Mouse (Mus musculus) midbrain, embryonic 13.5 days (tissue): ENCODE data around the gene Angptl8. TPM values are rescaled to one million over a fixed set of nuclear protein-coding genes. Genes with fewer than 3 reads are reported as not detected.

Experiments
- ATAC-seq: fragments of 200-750 bp; cut with Nextera tagmentation; 2 replicates; pipeline ENCODE4 v1.8.0; 2017; ENCODE audit warnings: mild to moderate bottlenecking, moderate TSS enrichment, moderate library complexity
- H3K27ac ChIP-seq: fragments of 300-500 bp; sonication (generic); 2 replicates; pipeline ENCODE4 v1.5.1; 2015; ENCODE audit warnings: inconsistent platforms, mild to moderate bottlenecking, moderate library complexity
- H3K27me3 ChIP-seq: fragments of 300-500 bp; sonication (generic); 2 replicates; pipeline ENCODE4 v1.6.1; 2015; ENCODE audit warnings: mild to moderate bottlenecking, inconsistent platforms
- H3K36me3 ChIP-seq: fragments of 300-500 bp; sonication (generic); 2 replicates; pipeline ENCODE4 v1.6.1; 2015; ENCODE audit warnings: mild to moderate bottlenecking, inconsistent platforms
- H3K4me1 ChIP-seq: fragments of 300-500 bp; sonication (generic); replicated peaks from 2 replicates; pipeline ENCODE4 v1.6.1; 2015; ENCODE audit warnings: inconsistent platforms
- H3K4me2 ChIP-seq: fragments of 300-500 bp; sonication (generic); replicated peaks from 2 replicates; pipeline ENCODE4 v1.6.1; 2015; ENCODE audit warnings: moderate library complexity, mild to moderate bottlenecking, inconsistent platforms
- H3K4me3 ChIP-seq: fragments of 300-500 bp; sonication (generic); replicated peaks from 2 replicates; pipeline ENCODE4 v1.5.1; 2015; ENCODE audit warnings: mild to moderate bottlenecking, inconsistent platforms
- H3K9ac ChIP-seq: fragments of 300-500 bp; sonication (generic); replicated peaks from 2 replicates; pipeline ENCODE4 v1.6.1; 2015; ENCODE audit warnings: mild to moderate bottlenecking, inconsistent platforms
- H3K9me3 ChIP-seq: fragments of 300-500 bp; sonication (generic); 2 replicates; pipeline ENCODE4 v1.6.1; 2016; ENCODE audit warnings: mild to moderate bottlenecking, inconsistent platforms
- WGBS: fragments of 180-500 bp; shearing (Covaris S2); methylation state at CpG from one replicate; pipeline ENCODE4 v1.1.7; 2015; 5-methylcytosine and 5-hydroxymethylcytosine counted together
- polyA plus RNA-seq: library from polyadenylated mRNA; unstranded; fragments of >200 nt; fragmentation: Nextera tagmentation; extraction: Ambion mirVana; gene quantifications from 2 replicates; pipeline ENCODE4 v1.2.1, GENCODE M21; 2015

The Angptl8 gene
- polyA plus RNA-seq, 1 experiment from 2014 or later, result 0.43 TPM

GRCm38 (mm10) chr9:21818125-21818524 is 17.2 kb upstream of the Angptl8 start:
- no peaks in the 10 kb centered on the region for H3K27me3 ChIP-seq
- H3K4me1 ChIP-seq, result no peaks in the 10 kb centered on the region
- H3K9ac ChIP-seq, result no peak overlapping the region
- 85% methylated on average over 4 of the region's 4 CpGs for WGBS
- no peaks in the 10 kb centered on the region; the same call in 1 of the 2 replicates for H3K36me3 ChIP-seq
- H3K27ac ChIP-seq, result no peak overlapping the region
- no peak for ATAC-seq
- no peak overlapping the region for H3K4me3 ChIP-seq
- H3K9me3 ChIP-seq, result no peaks in the 10 kb centered on the region
- H3K4me2 ChIP-seq, result no peak overlapping the region

- no peak for ATAC-seq
- no peak overlapping the region for H3K27ac ChIP-seq
- WGBS, result 95% methylated on average over 6 of the region's 6 CpGs
These were observed 16.7 kb upstream of the Angptl8 start for GRCm38 (mm10) chr9:21818561-21818960.

GRCm38 (mm10) chr9:21819181-21819729 is 16.1 kb upstream of the Angptl8 start:
- no peak overlapping the region for H3K4me2 ChIP-seq
- H3K9me3 ChIP-seq, result no peaks in the 10 kb centered on the region
- ATAC-seq, result no peak
- no peak overlapping the region for H3K4me3 ChIP-seq
- whole genome bisulfite sequencing, result 96% methylated on average over 2 of the region's 2 CpGs
- no peaks in the 10 kb centered on the region; the same call in 1 of the 2 replicates for H3K36me3 ChIP-seq
- no peaks in the 10 kb centered on the region for H3K4me1 ChIP-seq
- no peak overlapping the region for H3K9ac ChIP-seq
- H3K27ac ChIP-seq, result no peak overlapping the region
- no peaks in the 10 kb centered on the region for H3K27me3 ChIP-seq

More at GRCm38 (mm10) chr9:21818561-21818960, 16.7 kb upstream of the Angptl8 start:
- H3K36me3 ChIP-seq, result no peaks in the 10 kb centered on the region; the same call in 1 of the 2 replicates
- no peaks in the 10 kb centered on the region for H3K4me1 ChIP-seq
- H3K9ac ChIP-seq, result no peak overlapping the region
- H3K9me3 ChIP-seq, result no peaks in the 10 kb centered on the region
- H3K4me2 ChIP-seq, result no peak overlapping the region
- no peaks in the 10 kb centered on the region for H3K27me3 ChIP-seq
- H3K4me3 ChIP-seq, result no peak overlapping the region

- H3K27me3 ChIP-seq, result no peaks in the 10 kb centered on the region
- H3K36me3 ChIP-seq, result no peaks in the 10 kb centered on the region; the same call in 1 of the 2 replicates
- ATAC-seq, result no peak
- H3K9ac ChIP-seq, result no peak overlapping the region
- no peak overlapping the region for H3K4me3 ChIP-seq
- H3K27ac ChIP-seq, result no peak overlapping the region
- no peaks in the 10 kb centered on the region for H3K9me3 ChIP-seq
- no peak overlapping the region for H3K4me2 ChIP-seq
- no peaks in the 10 kb centered on the region for H3K4me1 ChIP-seq
- 89% methylated on average over 12 of the region's 12 CpGs for WGBS
These were observed 15.1 kb upstream of the Angptl8 start for GRCm38 (mm10) chr9:21820183-21820582.

GRCm38 (mm10) chr9:21822686-21823085 is 12.6 kb upstream of the Angptl8 start:
- 80% methylated on average over 6 of the region's 6 CpGs for WGBS
- H3K27ac ChIP-seq, result no peak overlapping the region
- H3K36me3 ChIP-seq, result no peaks in the 10 kb centered on the region; the same call in 1 of the 2 replicates
- no peak for ATAC-seq
- no peak overlapping the region for H3K4me3 ChIP-seq
- no peaks in the 10 kb centered on the region for H3K9me3 ChIP-seq
- no peaks in the 10 kb centered on the region for H3K27me3 ChIP-seq
- no peak overlapping the region for H3K9ac ChIP-seq
- H3K4me2 ChIP-seq, result no peak overlapping the region
- no peaks in the 10 kb centered on the region for H3K4me1 ChIP-seq

GRCm38 (mm10) chr9:21823957-21824356 is 11.4 kb upstream of the Angptl8 start:
- Histone ChIP-seq H3K4me1 (no peaks in the 10 kb centered on the region), H3K4me2 (no peak overlapping the region), H3K27me3 (no peaks in the 10 kb centered on the region), H3K9me3 (no peaks in the 10 kb centered on the region), H3K36me3 (no peaks in the 10 kb centered on the region), H3K9ac (no peak overlapping the region), H3K4me3 (no peak overlapping the region), H3K27ac (no peak overlapping the region)
- WGBS, result 77% methylated on average over 4 of the region's 4 CpGs
- ATAC-seq, result no peak

GRCm38 (mm10) chr9:21824366-21824765 is 10.9 kb upstream of the Angptl8 start:
- no peak overlapping the region for H3K9ac ChIP-seq
- no peak for ATAC-seq
- H3K4me2 ChIP-seq, result no peak overlapping the region
- H3K4me1 ChIP-seq, result no peaks in the 10 kb centered on the region
- no peaks in the 10 kb centered on the region for H3K27me3 ChIP-seq
- WGBS, result 64% methylated on average over 10 of the region's 10 CpGs
- H3K27ac ChIP-seq, result no peak overlapping the region
- no peaks in the 10 kb centered on the region for H3K9me3 ChIP-seq
- no peak overlapping the region for H3K4me3 ChIP-seq
- no peaks in the 10 kb centered on the region for H3K36me3 ChIP-seq

- WGBS, result 92% methylated on average over 14 of the region's 14 CpGs
- ATAC-seq, result no peak
- H3K27me3 ChIP-seq, result no peaks in the 10 kb centered on the region
These were observed 5.4 kb upstream of the Angptl8 start for GRCm38 (mm10) chr9:21829834-21830460.

GRCm38 (mm10) chr9:21830461-21830850 is 4.9 kb upstream of the Angptl8 start:
- H3K9ac ChIP-seq, result no peak overlapping the region
- no peak for ATAC-seq
- no peak overlapping the region for H3K27ac ChIP-seq
- no peaks in the 10 kb centered on the region for H3K4me1 ChIP-seq
- H3K9me3 ChIP-seq, result no peaks in the 10 kb centered on the region
- 88% methylated on average over 5 of the region's 5 CpGs for WGBS
- no peak overlapping the region for H3K4me2 ChIP-seq
- H3K4me3 ChIP-seq, result no peak overlapping the region
- no peaks in the 10 kb centered on the region for H3K27me3 ChIP-seq
- no peaks in the 10 kb centered on the region for H3K36me3 ChIP-seq

More at GRCm38 (mm10) chr9:21829834-21830460, 5.4 kb upstream of the Angptl8 start:
- H3K4me3 ChIP-seq, result no peak overlapping the region
- H3K9me3 ChIP-seq, result no peaks in the 10 kb centered on the region
- H3K27ac ChIP-seq, result no peak overlapping the region
- H3K4me2 ChIP-seq, result no peak overlapping the region
- no peaks in the 10 kb centered on the region for H3K36me3 ChIP-seq
- H3K9ac ChIP-seq, result no peak overlapping the region
- H3K4me1 ChIP-seq, result no peaks in the 10 kb centered on the region

- H3K4me3 ChIP-seq, result no peak overlapping the region
- H3K27me3 ChIP-seq, result no peaks in the 10 kb centered on the region
- no peak overlapping the region for H3K27ac ChIP-seq
- no peaks in the 10 kb centered on the region for H3K9me3 ChIP-seq
- WGBS, result 92% methylated on average over 11 of the region's 11 CpGs
- no peaks in the 10 kb centered on the region for H3K36me3 ChIP-seq
- H3K9ac ChIP-seq, result no peak overlapping the region
- no peak overlapping the region for H3K4me2 ChIP-seq
- no peaks in the 10 kb centered on the region for H3K4me1 ChIP-seq
- no peak for ATAC-seq
These were observed 4.4 kb upstream of the Angptl8 start for GRCm38 (mm10) chr9:21830936-21831335.

- H3K4me3 ChIP-seq, result no peak overlapping the region
- no peaks in the 10 kb centered on the region for H3K27me3 ChIP-seq
- no peak for ATAC-seq
- H3K36me3 ChIP-seq, result no peaks in the 10 kb centered on the region; the same call in 1 of the 2 replicates
- no peaks in the 10 kb centered on the region for H3K4me1 ChIP-seq
- no peak overlapping the region for H3K4me2 ChIP-seq
- WGBS, result 91% methylated on average over 20 of the region's 20 CpGs
- H3K9ac ChIP-seq, result no peak overlapping the region
- H3K9me3 ChIP-seq, result no peaks in the 10 kb centered on the region
- no peak overlapping the region for H3K27ac ChIP-seq
These were observed 3.6 kb upstream of the Angptl8 start for GRCm38 (mm10) chr9:21831558-21832240.

GRCm38 (mm10) chr9:21837690-21838089 is 2.4 kb downstream of the Angptl8 start:
- Histone ChIP-seq H3K9ac (no peak overlapping the region), H3K4me2 (no peak overlapping the region), H3K27ac (no peak overlapping the region), H3K9me3 (no peaks in the 10 kb centered on the region), H3K4me3 (no peak overlapping the region), H3K36me3 (no peaks in the 10 kb centered on the region; the same call in 1 of the 2 replicates), H3K4me1 (no peaks in the 10 kb centered on the region), H3K27me3 (no peaks in the 10 kb centered on the region)
- WGBS, result 91% methylated on average over 2 of the region's 2 CpGs
- ATAC-seq, result no peak
